Mouse (Mus musculus) cortical plate, adult 2 months (tissue): Measurements from ENCODE around the gene Mst1. TPM values are rescaled to one million over a fixed set of nuclear protein-coding genes. Genes with fewer than 3 reads are reported as not detected.

Source experiments
- H3K27ac ChIP-seq: fragments of 200-500 bp; 2 replicates; pipeline ENCODE4 v1.5.1; 2012; ENCODE audit warnings: low read length, control low read depth, inconsistent platforms; ENCODE audit not compliant: insufficient read depth
- H3K4me1 ChIP-seq: fragments of 200-500 bp; 2 replicates; pipeline ENCODE4 v1.6.1; 2011; ENCODE audit warnings: low read length; ENCODE audit not compliant: control insufficient read depth, insufficient read depth
- H3K4me3 ChIP-seq: fragments of 200-500 bp; 2 replicates; pipeline ENCODE4 v1.5.1; 2011; ENCODE audit warnings: mild to moderate bottlenecking, low read length, control low read depth; ENCODE audit not compliant: insufficient read depth
- CTCF ChIP-seq: fragments of 200-500 bp; IDR thresholded peaks from 2 replicates; pipeline ENCODE4 v1.5.1; 2011; ENCODE audit warnings: mild to moderate bottlenecking, control low read depth, low read length; ENCODE audit not compliant: insufficient read depth; ENCODE audit errors: extremely low read depth
- POLR2A ChIP-seq: fragments of 200-500 bp; IDR thresholded peaks from 2 replicates; pipeline ENCODE4 v1.6.1; 2011; ENCODE audit warnings: mild to moderate bottlenecking, low read length, control low read depth; ENCODE audit not compliant: insufficient read depth; ENCODE audit errors: extremely low read depth
- polyA plus RNA-seq: library from polyadenylated mRNA; depleted of rRNA; stranded (reverse); fragments of >200 nt; gene quantifications from 2 replicates; pipeline ENCODE4 v1.2.3, GENCODE M21; 2012

Mst1 gene
- polyA plus RNA-seq, 1 experiment: 0.10 TPM

- Histone ChIP-seq H3K4me3 (no peak overlapping the region), H3K4me1 (no peaks in the 10 kb centered on the region), H3K27ac (no peak overlapping the region)
- TF ChIP-seq POLR2A: no peak
- TF ChIP-seq CTCF: no peak
These were observed 23.6 kb upstream of the Mst1 start for GRCm38 (mm10) chr9:108056361-108057261.

GRCm38 (mm10) chr9:108057262-108057562, 23.0 kb upstream of the Mst1 start:
- Histone ChIP-seq H3K4me1 (no peaks in the 10 kb centered on the region), H3K4me3 (no peak overlapping the region), H3K27ac (no peak overlapping the region)
- no peak for TF ChIP-seq POLR2A
- no peak for TF ChIP-seq CTCF

- TF ChIP-seq POLR2A: no peak
- no peak for TF ChIP-seq CTCF
- H3K4me1 ChIP-seq: no peaks in the 10 kb centered on the region
- no peak overlapping the region for H3K27ac ChIP-seq
- H3K4me3 ChIP-seq: no peak overlapping the region
These were observed 21.9 kb upstream of the Mst1 start for GRCm38 (mm10) chr9:108058291-108058690.

- Histone ChIP-seq H3K4me3 (no peak overlapping the region), H3K27ac (no peak overlapping the region), H3K4me1 (no peaks in the 10 kb centered on the region)
- TF ChIP-seq CTCF: no peak
- TF ChIP-seq POLR2A: no peak
These were observed 18.1 kb upstream of the Mst1 start for GRCm38 (mm10) chr9:108062142-108062541.

- TF ChIP-seq CTCF (no peak), POLR2A (no peak)
- no peak overlapping the region for H3K4me3 ChIP-seq
- H3K4me1 ChIP-seq: no peaks in the 10 kb centered on the region
- no peak overlapping the region for H3K27ac ChIP-seq
These were observed 16.9 kb upstream of the Mst1 start for GRCm38 (mm10) chr9:108063361-108063760.

- Histone ChIP-seq H3K27ac (no peak overlapping the region), H3K4me3 (no peak overlapping the region), H3K4me1 (no peaks in the 10 kb centered on the region)
- TF ChIP-seq POLR2A (no peak), CTCF (peak; percentile 69)
These were observed 14.7 kb upstream of the Mst1 start for GRCm38 (mm10) chr9:108065491-108066011.

- no peak overlapping the region for H3K27ac ChIP-seq
- H3K4me3 ChIP-seq: no peak overlapping the region
- no peaks in the 10 kb centered on the region for H3K4me1 ChIP-seq
- no peak for TF ChIP-seq CTCF
- no peak for TF ChIP-seq POLR2A
These were observed 13.0 kb upstream of the Mst1 start for GRCm38 (mm10) chr9:108067199-108067598.

GRCm38 (mm10) chr9:108067900-108068299, 12.3 kb upstream of the Mst1 start:
- no peak overlapping the region for H3K27ac ChIP-seq
- no peaks in the 10 kb centered on the region for H3K4me1 ChIP-seq
- peak; percentile 99 for TF ChIP-seq CTCF
- TF ChIP-seq POLR2A: no peak

GRCm38 (mm10) chr9:108069007-108069406, 11.2 kb upstream of the Mst1 start:
- no peak for TF ChIP-seq CTCF
- TF ChIP-seq POLR2A: no peak
- H3K4me3 ChIP-seq: no peak overlapping the region
- H3K4me1 ChIP-seq: no peaks in the 10 kb centered on the region
- no peak overlapping the region for H3K27ac ChIP-seq

More at GRCm38 (mm10) chr9:108067900-108068299, 12.3 kb upstream of the Mst1 start:
- H3K4me3 ChIP-seq: no peak overlapping the region

GRCm38 (mm10) chr9:108069529-108069928, 10.7 kb upstream of the Mst1 start:
- H3K4me3 ChIP-seq: no peak overlapping the region
- TF ChIP-seq CTCF (no peak), POLR2A (no peak)
- no peaks in the 10 kb centered on the region for H3K4me1 ChIP-seq
- H3K27ac ChIP-seq: no peak overlapping the region

- TF ChIP-seq CTCF (no peak), POLR2A (no peak)
- no peaks in the 10 kb centered on the region for H3K4me1 ChIP-seq
- no peak overlapping the region for H3K4me3 ChIP-seq
- H3K27ac ChIP-seq: no peak overlapping the region
These were observed 8.4 kb upstream of the Mst1 start for GRCm38 (mm10) chr9:108071801-108072200.
